Mouse (Mus musculus): Measurements from ENCODE around the gene Rlbp1. TPM values are rescaled to one million over a fixed set of nuclear protein-coding genes. Genes with fewer than 3 reads are reported as not detected.

The Rlbp1 gene
- total RNA-seq, 2 experiments from 2014 or later: not detected

GRCm38 (mm10) chr7:79387140-79387539, 292 bp upstream of the Rlbp1 start:
- ATAC-seq (replicated peaks; ENCODE audit: low FRiP score, poor library complexity, severe bottlenecking): no peak

- ATAC-seq (replicated peaks; ENCODE audit: low FRiP score, poor library complexity, severe bottlenecking): no peak
Observed at GRCm38 (mm10) chr7:79376516-79377275, 10.2 kb downstream of the Rlbp1 start.

- no peak for ATAC-seq (replicated peaks; ENCODE audit: low FRiP score, poor library complexity, severe bottlenecking)
Observed at GRCm38 (mm10) chr7:79375594-79375993, 11.3 kb downstream of the Rlbp1 start.

GRCm38 (mm10) chr7:79374017-79374416, 12.8 kb downstream of the Rlbp1 start:
- ATAC-seq (replicated peaks; ENCODE audit: low FRiP score, poor library complexity, severe bottlenecking): no peak

- peak; percentile 93 for ATAC-seq (replicated peaks; ENCODE audit: low FRiP score, poor library complexity, severe bottlenecking)
Observed at GRCm38 (mm10) chr7:79371321-79371879, 15.4 kb downstream of the Rlbp1 start.

- ATAC-seq (replicated peaks; ENCODE audit: low FRiP score, poor library complexity, severe bottlenecking): no peak
Observed at GRCm38 (mm10) chr7:79369416-79369815, 17.4 kb downstream of the Rlbp1 start.

- ATAC-seq (replicated peaks; ENCODE audit: low FRiP score, poor library complexity, severe bottlenecking): no peak
Observed at GRCm38 (mm10) chr7:79368664-79369063, 18.2 kb downstream of the Rlbp1 start.

- no peak for ATAC-seq (replicated peaks; ENCODE audit: low FRiP score, poor library complexity, severe bottlenecking)
Observed at GRCm38 (mm10) chr7:79363370-79364043, 23.3 kb downstream of the Rlbp1 start.

GRCm38 (mm10) chr7:79362830-79363229, 24.0 kb downstream of the Rlbp1 start:
- no peak for ATAC-seq (replicated peaks; ENCODE audit: low FRiP score, poor library complexity, severe bottlenecking)

- no peak for ATAC-seq (replicated peaks; ENCODE audit: low FRiP score, poor library complexity, severe bottlenecking)
Observed at GRCm38 (mm10) chr7:79362208-79362607, 24.6 kb downstream of the Rlbp1 start.

- no peak for ATAC-seq (replicated peaks; ENCODE audit: low FRiP score, poor library complexity, severe bottlenecking)
Observed at GRCm38 (mm10) chr7:79360056-79360455, 26.8 kb downstream of the Rlbp1 start.

- ATAC-seq (replicated peaks; ENCODE audit: low FRiP score, poor library complexity, severe bottlenecking): no peak
Observed at GRCm38 (mm10) chr7:79359183-79359435, 27.7 kb downstream of the Rlbp1 start.

- no peak for ATAC-seq (replicated peaks; ENCODE audit: low FRiP score, poor library complexity, severe bottlenecking)
Observed at GRCm38 (mm10) chr7:79358350-79359182, 28.3 kb downstream of the Rlbp1 start.

- ATAC-seq (replicated peaks; ENCODE audit: low FRiP score, poor library complexity, severe bottlenecking): peak; percentile 60
Observed at GRCm38 (mm10) chr7:79349738-79350386, 37.0 kb downstream of the Rlbp1 start.

- ATAC-seq (replicated peaks; ENCODE audit: low FRiP score, poor library complexity, severe bottlenecking): no peak
Observed at GRCm38 (mm10) chr7:79348816-79349215, 38.0 kb downstream of the Rlbp1 start.

GRCm38 (mm10) chr7:79347108-79347813, 39.6 kb downstream of the Rlbp1 start:
- ATAC-seq (replicated peaks; ENCODE audit: low FRiP score, poor library complexity, severe bottlenecking): no peak

GRCm38 (mm10) chr7:79346555-79347075, 40.2 kb downstream of the Rlbp1 start:
- no peak for ATAC-seq (replicated peaks; ENCODE audit: low FRiP score, poor library complexity, severe bottlenecking)

- ATAC-seq (replicated peaks; ENCODE audit: low FRiP score, poor library complexity, severe bottlenecking): no peak
Observed at GRCm38 (mm10) chr7:79345902-79346301, 40.9 kb downstream of the Rlbp1 start.

GRCm38 (mm10) chr7:79336362-79336910, 50.4 kb downstream of the Rlbp1 start:
- ATAC-seq (replicated peaks; ENCODE audit: low FRiP score, poor library complexity, severe bottlenecking): no peak

Data from erythroblast, adult 5-6 weeks (primary cell).